Mouse (Mus musculus) monocyte, adult 2 months (primary cell): ENCODE measurements around the gene Gm597.

ENCODE experiments used
- DNase-seq, 2 experiments: peaks; one replicate each; pipeline ENCODE4 v3.0.0; 2022; ENCODE audit warnings: low spot score in 2 of 2, low read depth in 1 of 2

Gm597 gene

GRCm38 (mm10) chr1:28780152-28780551, at the start of gene Gm597:
Gene Gm597, minus strand, starts transcription at chr1:28780252.
- DNase-seq: no peak

- DNase-seq: no peak
These were observed 27.6 kb upstream of the Gm597 start for GRCm38 (mm10) chr1:28807689-28808088.

GRCm38 (mm10) chr1:28806618-28807017, 26.6 kb upstream of the Gm597 start:
- DNase-seq: no peak

- no peak for DNase-seq
These were observed 20.8 kb upstream of the Gm597 start for GRCm38 (mm10) chr1:28800881-28801280.
